Mouse (Mus musculus) limb, embryonic 13.5 days (tissue): Measurements from ENCODE around the gene Btnl1. TPM values are rescaled to one million over a fixed set of nuclear protein-coding genes. Genes with fewer than 3 reads are reported as not detected.

ENCODE experiments used
- ATAC-seq: fragments of 200-750 bp; cut with Nextera tagmentation; 2 replicates; pipeline ENCODE4 v1.8.0; 2017; ENCODE audit warnings: low read depth, moderate number of reproducible peaks, moderate TSS enrichment; ENCODE audit not compliant: low FRiP score
- H3K27ac ChIP-seq: fragments of 300-500 bp; sonication (generic); 2 replicates; pipeline ENCODE4 v1.5.1; 2015; ENCODE audit warnings: inconsistent platforms, mild to moderate bottlenecking, moderate library complexity
- H3K27me3 ChIP-seq: fragments of 300-500 bp; sonication (generic); 2 replicates; pipeline ENCODE4 v1.6.1; 2015; ENCODE audit warnings: mild to moderate bottlenecking, inconsistent platforms
- H3K36me3 ChIP-seq: fragments of 300-500 bp; sonication (generic); 2 replicates; pipeline ENCODE4 v1.6.1; 2015; ENCODE audit warnings: inconsistent platforms, mild to moderate bottlenecking, moderate library complexity
- H3K4me1 ChIP-seq: fragments of 300-500 bp; sonication (generic); 2 replicates; pipeline ENCODE4 v1.6.1; 2015; ENCODE audit warnings: inconsistent platforms
- H3K4me2 ChIP-seq: fragments of 300-500 bp; sonication (generic); replicated peaks from 2 replicates; pipeline ENCODE4 v1.6.1; 2015; ENCODE audit warnings: inconsistent platforms, mild to moderate bottlenecking, moderate library complexity
- H3K4me3 ChIP-seq: fragments of 300-500 bp; sonication (generic); 2 replicates; pipeline ENCODE4 v1.5.1; 2015; ENCODE audit warnings: moderate library complexity, mild to moderate bottlenecking, inconsistent platforms
- H3K9ac ChIP-seq: fragments of 300-500 bp; sonication (generic); 2 replicates; pipeline ENCODE4 v1.6.1; 2015; ENCODE audit warnings: mild to moderate bottlenecking, inconsistent platforms
- H3K9me3 ChIP-seq: fragments of 300-500 bp; sonication (generic); 2 replicates; pipeline ENCODE4 v1.6.1; 2016; ENCODE audit warnings: inconsistent platforms
- whole genome bisulfite sequencing: fragments of 180-500 bp; shearing (Covaris S2); methylation state at CpG from one replicate; pipeline ENCODE4 v1.1.7; 2015; 5-methylcytosine and 5-hydroxymethylcytosine counted together
- polyA plus RNA-seq: library from polyadenylated mRNA; unstranded; fragments of >200 nt; fragmentation: Nextera tagmentation; extraction: Ambion mirVana; gene quantifications from 2 replicates; pipeline ENCODE4 v1.2.1, GENCODE M21; 2015

Btnl1 gene
- polyA plus RNA-seq, 1 experiment from 2014 or later, result not detected

DNA sequence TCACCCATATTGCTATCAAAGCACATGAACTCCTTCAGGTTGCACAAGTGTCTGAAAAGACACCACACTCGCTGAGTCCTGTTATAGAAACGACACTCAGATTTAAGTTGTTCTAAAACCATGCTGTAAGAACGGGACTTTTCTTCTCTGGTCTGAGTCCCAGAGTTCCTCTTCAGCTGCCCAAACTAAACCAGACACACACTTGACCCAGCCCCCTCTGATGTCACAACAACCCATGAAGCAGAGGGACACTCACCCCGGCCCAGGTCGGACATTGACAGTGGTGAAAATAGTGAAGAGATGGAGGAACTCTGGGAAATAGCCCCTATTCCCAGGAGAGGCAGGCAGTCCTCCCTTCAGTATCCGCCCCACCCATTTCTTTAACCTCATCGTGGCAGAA lies 14.6 kb downstream of the Btnl1 start:
- H3K9ac ChIP-seq, result no peak overlapping the region
- H3K9me3 ChIP-seq, result no peaks in the 10 kb centered on the region
- H3K27me3 ChIP-seq, result peaks cover 16% of the 10 kb centered on the region
- 0 out of 2 replicates have a peak, but pooled peaks cover 8% of the 10 kb centered on the region for H3K4me1 ChIP-seq
- no peak for ATAC-seq
- H3K36me3 ChIP-seq, result no peaks in the 10 kb centered on the region
- WGBS, result 68% methylated on average over 7 of the region's 7 CpGs
- peak overlapping the region; percentile 71 for H3K4me2 ChIP-seq
- no peak overlapping the region for H3K4me3 ChIP-seq
- H3K27ac ChIP-seq, result no peak overlapping the region

DNA sequence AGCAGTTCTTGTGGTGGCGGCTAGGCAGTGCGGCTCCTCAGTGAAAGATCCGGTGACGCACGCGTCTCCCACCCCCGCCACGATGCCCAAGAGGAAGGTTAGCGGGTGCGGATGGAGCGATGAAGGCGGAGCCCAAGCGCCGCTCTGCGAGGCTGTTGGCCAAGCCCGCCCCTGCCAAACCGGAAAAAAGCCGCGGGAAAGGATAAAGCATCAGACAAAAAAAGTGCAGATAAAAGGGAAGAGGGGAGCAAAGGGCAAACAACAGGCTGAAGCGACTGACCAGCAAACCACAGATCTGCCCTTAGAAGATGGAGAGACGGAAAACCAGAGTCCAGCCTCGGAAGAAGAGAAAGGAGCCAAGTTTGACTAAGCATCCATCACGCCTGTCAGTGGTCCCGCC lies 15.4 kb downstream of the Btnl1 start:
- Histone ChIP-seq H3K27me3 (peaks cover 16% of the 10 kb centered on the region), H3K36me3 (no peaks in the 10 kb centered on the region), H3K4me3 (peak overlapping the region; percentile 43), H3K27ac (no peak overlapping the region), H3K9ac (peak overlapping the region; percentile 56), H3K9me3 (no peaks in the 10 kb centered on the region), H3K4me2 (peak overlapping the region; percentile 71), H3K4me1 (0 out of 2 replicates have a peak, but pooled peaks cover 8% of the 10 kb centered on the region)
- 0 out of 2 replicates have a peak, but pooled peaks have one; percentile 51 for ATAC-seq
- 3% methylated on average over 24 of the region's 24 CpGs for WGBS

- Histone ChIP-seq H3K9me3 (no peaks in the 10 kb centered on the region), H3K27me3 (peaks cover 1% of the 10 kb centered on the region), H3K9ac (no peak overlapping the region), H3K27ac (no peak overlapping the region), H3K4me2 (no peak overlapping the region), H3K4me3 (no peak overlapping the region), H3K4me1 (0 out of 2 replicates have a peak, but pooled peaks cover 1% of the 10 kb centered on the region), H3K36me3 (no peaks in the 10 kb centered on the region)
- ATAC-seq, result no peak
- 73% methylated on average over 5 of the region's 5 CpGs for WGBS
Measured at GRCm38 (mm10) chr17:34397357-34397756, 20.4 kb downstream of the Btnl1 start.

DNA sequence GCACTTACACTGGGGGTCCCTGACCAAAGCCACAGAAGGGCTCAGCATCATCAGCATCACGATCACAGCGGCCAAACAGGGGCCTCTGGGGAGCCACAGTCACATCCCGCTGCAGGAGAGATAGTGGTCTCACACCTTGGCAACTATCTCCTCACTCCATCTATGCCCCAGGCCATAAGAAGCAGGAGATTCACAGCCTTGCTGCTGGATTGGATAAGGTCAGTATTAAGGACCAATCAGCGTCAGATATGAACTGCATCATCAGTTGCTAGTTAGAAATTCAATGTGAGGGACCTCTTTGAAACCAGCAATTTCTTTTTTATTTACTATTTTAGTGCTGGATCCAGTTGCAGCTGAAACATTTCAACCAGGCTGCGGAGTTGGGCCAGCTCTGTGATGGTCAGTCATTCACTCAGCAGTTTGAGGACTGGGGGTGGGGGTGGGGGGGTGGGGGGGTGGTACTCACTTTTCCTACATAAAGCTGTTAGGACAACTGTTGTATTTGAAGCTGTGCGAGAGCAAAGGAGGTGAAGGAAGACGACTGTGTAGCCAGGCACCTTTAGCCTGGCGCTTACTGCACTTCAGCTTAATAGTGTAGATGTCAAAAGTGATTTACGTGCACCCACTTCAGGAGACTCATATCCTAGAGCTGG lies 21.3 kb downstream of the Btnl1 start:
- ATAC-seq, result peak; percentile 85
- peak overlapping the region; percentile 71 for H3K4me2 ChIP-seq
- peak overlapping the region; percentile 56 for H3K4me3 ChIP-seq
- H3K27ac ChIP-seq, result no peak overlapping the region
- H3K4me1 ChIP-seq, result no peaks in the 10 kb centered on the region
- H3K9ac ChIP-seq, result no peak overlapping the region
- WGBS, result 12% methylated on average over 9 of the region's 9 CpGs
- H3K36me3 ChIP-seq, result no peaks in the 10 kb centered on the region
- H3K27me3 ChIP-seq, result no peaks in the 10 kb centered on the region; the same call in 1 of the 2 replicates
- H3K9me3 ChIP-seq, result no peaks in the 10 kb centered on the region

DNA sequence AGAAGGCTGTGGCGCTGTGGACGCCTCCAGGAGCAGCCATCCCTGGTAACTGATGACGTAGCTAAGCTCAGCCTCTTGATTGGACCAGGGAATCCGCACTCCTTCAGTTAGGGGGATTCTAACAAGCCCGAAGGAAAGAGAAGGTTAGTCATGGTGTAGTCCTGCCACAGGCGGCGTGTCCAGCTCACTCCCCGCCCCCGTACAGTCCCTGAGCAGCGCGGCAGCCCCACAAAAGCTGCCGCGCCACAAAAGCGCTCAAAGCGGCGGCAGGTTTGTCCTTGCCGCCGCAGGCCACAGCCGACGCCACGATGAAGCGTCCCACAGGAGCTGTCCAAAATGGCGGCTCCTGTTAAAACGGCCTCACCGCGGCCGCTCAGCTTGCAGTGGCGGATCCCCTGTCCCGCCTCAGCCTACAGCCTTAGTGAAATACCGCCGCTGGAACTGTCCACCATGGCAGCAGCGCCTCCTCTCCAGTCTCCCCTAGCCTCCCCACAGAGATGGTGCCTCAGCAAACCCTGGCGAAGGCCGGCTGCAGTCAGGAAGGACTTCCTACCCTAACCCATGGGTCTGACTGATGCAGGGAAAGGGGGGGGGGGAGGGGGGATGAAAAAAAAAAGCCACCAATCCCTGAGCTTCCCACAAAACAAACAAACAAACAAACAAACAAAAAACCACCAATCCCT lies 21.9 kb downstream of the Btnl1 start, which contains the start of gene BC051142:
BC051142 (plus strand) TSS at position 110 of the 683 bp plus-strand sequence.
- no peaks in the 10 kb centered on the region; the same call in 1 of the 2 replicates for H3K27me3 ChIP-seq
- 7% methylated on average over 34 of the region's 34 CpGs for WGBS

GRCm38 (mm10) chr17:34399394-34399715 lies 22.4 kb downstream of the Btnl1 start:
- no peak for ATAC-seq
- no peaks in the 10 kb centered on the region; the same call in 1 of the 2 replicates for H3K27me3 ChIP-seq
- H3K4me2 ChIP-seq, result peak overlapping the region; percentile 71
- H3K4me3 ChIP-seq, result peak overlapping the region; percentile 56
- H3K4me1 ChIP-seq, result no peaks in the 10 kb centered on the region
- WGBS, result 53% methylated on average over 4 of the region's 4 CpGs
- H3K9me3 ChIP-seq, result no peaks in the 10 kb centered on the region
- H3K27ac ChIP-seq, result no peak overlapping the region
- H3K9ac ChIP-seq, result no peak overlapping the region
- no peaks in the 10 kb centered on the region for H3K36me3 ChIP-seq

More for the DNA sequence above, 21.9 kb downstream of the Btnl1 start, which contains the start of gene BC051142:
- peak within 1 kb of the TSS; percentile 56 for H3K4me3 ChIP-seq
- H3K4me1 ChIP-seq, result no peaks in the 10 kb centered on the region
- no peaks in the 10 kb centered on the region for H3K36me3 ChIP-seq
- peak within 1 kb of the TSS; percentile 73 for H3K9ac ChIP-seq
- peak within 1 kb of the TSS; percentile 71 for H3K4me2 ChIP-seq
- peak within 1 kb of the TSS; percentile 71 for H3K27ac ChIP-seq
- H3K9me3 ChIP-seq, result no peaks in the 10 kb centered on the region
- ATAC-seq, result peak; percentile 95

GRCm38 (mm10) chr17:34411117-34411516 lies 34.2 kb downstream of the Btnl1 start:
- Histone ChIP-seq H3K27ac (no peak overlapping the region), H3K4me3 (no peak overlapping the region), H3K27me3 (peaks cover 6% of the 10 kb centered on the region; the same call in 1 of the 2 replicates), H3K36me3 (no peaks in the 10 kb centered on the region), H3K9me3 (no peaks in the 10 kb centered on the region), H3K4me1 (no peaks in the 10 kb centered on the region), H3K9ac (no peak overlapping the region), H3K4me2 (no peak overlapping the region)
- WGBS, result 21% methylated on average over 6 of the region's 6 CpGs
- ATAC-seq, result no peak; the same call in 1 of the 2 replicates

DNA sequence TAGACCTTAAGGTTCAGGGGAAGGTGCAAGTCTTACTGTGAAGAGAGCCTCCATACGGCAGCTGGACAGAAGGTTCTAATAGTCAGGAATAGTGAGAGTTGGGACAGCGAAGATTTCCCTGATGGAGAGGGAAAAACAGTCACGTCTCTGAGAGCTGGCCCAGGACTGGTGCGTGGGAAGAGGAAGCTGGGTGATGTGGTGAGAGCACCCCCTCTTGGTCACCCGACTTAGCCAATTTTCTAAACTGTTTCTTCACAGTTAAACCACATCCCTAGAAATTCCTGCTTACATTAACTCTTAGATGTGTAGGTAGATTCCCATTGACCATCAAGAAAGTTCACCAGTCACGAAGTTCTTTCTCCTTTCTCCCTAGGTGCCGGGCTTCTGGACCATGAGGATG lies 43.1 kb downstream of the Btnl1 start:
- ATAC-seq, result no peak
- no peak overlapping the region for H3K27ac ChIP-seq

GRCm38 (mm10) chr17:34427597-34427996 lies 50.7 kb downstream of the Btnl1 start:
- H3K9me3 ChIP-seq, result no peaks in the 10 kb centered on the region
- no peaks in the 10 kb centered on the region for H3K36me3 ChIP-seq
- H3K27ac ChIP-seq, result no peak overlapping the region
- H3K27me3 ChIP-seq, result no peaks in the 10 kb centered on the region
- H3K4me3 ChIP-seq, result no peak overlapping the region
- H3K9ac ChIP-seq, result no peak overlapping the region
- no peaks in the 10 kb centered on the region for H3K4me1 ChIP-seq
- no peak for ATAC-seq
- H3K4me2 ChIP-seq, result no peak overlapping the region

More for the DNA sequence above, 43.1 kb downstream of the Btnl1 start:
- no peaks in the 10 kb centered on the region for H3K36me3 ChIP-seq
- no peaks in the 10 kb centered on the region for H3K9me3 ChIP-seq
- WGBS, result 72% methylated on average over 7 of the region's 7 CpGs
- H3K4me3 ChIP-seq, result no peak overlapping the region
- no peak overlapping the region for H3K9ac ChIP-seq
- no peaks in the 10 kb centered on the region for H3K4me1 ChIP-seq
- no peak overlapping the region for H3K4me2 ChIP-seq
- no peaks in the 10 kb centered on the region for H3K27me3 ChIP-seq

Other genes starting within 250 kb of the Btnl1 start
- 0.15 and 0.38 TPM in 2 replicates for gene H2-DMb2, start 233.8 kb upstream of the Btnl1 start, polyA plus RNA-seq
- gene H2-DMb1, start 224.1 kb upstream of the Btnl1 start, polyA plus RNA-seq, result 1.5 and 1.7 TPM in 2 replicates
- 8.0 and 8.4 TPM in 2 replicates for gene Tap1, start 189.6 kb upstream of the Btnl1 start, polyA plus RNA-seq
- gene Psmb9, start 189.4 kb upstream of the Btnl1 start, polyA plus RNA-seq, result 2.7 and 3.6 TPM in 2 replicates
- gene Psmb8, start 179.4 kb upstream of the Btnl1 start, polyA plus RNA-seq, result 5.5 and 5.6 TPM in 2 replicates
- gene Tap2, start 173.6 kb upstream of the Btnl1 start, polyA plus RNA-seq, result 2.0 and 3.1 TPM in 2 replicates
- not detected in 2 replicates for gene H2-Ob, start 138.2 kb upstream of the Btnl1 start, polyA plus RNA-seq
- gene H2-Ab1, start 119.4 kb upstream of the Btnl1 start, polyA plus RNA-seq, result 2.9 and 4.2 TPM in 2 replicates
- gene H2-Aa, start 89.3 kb upstream of the Btnl1 start, polyA plus RNA-seq, result 2.2 and 2.6 TPM in 2 replicates
- gene H2-Eb1, start 71.3 kb upstream of the Btnl1 start, polyA plus RNA-seq, result 2.6 and 2.9 TPM in 2 replicates
- gene H2-Eb2, start 51.5 kb upstream of the Btnl1 start, polyA plus RNA-seq, result not detected in 2 replicates
- 0.05 and 0.09 TPM in 2 replicates for gene Btnl2, start 22.3 kb upstream of the Btnl1 start, polyA plus RNA-seq
- 0.47 and 0.69 TPM in 2 replicates for gene BC051142, start 21.7 kb downstream of the Btnl1 start, polyA plus RNA-seq
- not detected in 2 replicates for gene Btnl4, start 100.2 kb downstream of the Btnl1 start, polyA plus RNA-seq
- gene Btnl6, start 140.2 kb downstream of the Btnl1 start, polyA plus RNA-seq, result not detected in 2 replicates
- gene Notch4, start 187.1 kb downstream of the Btnl1 start, polyA plus RNA-seq, result 4.8 and 5.3 TPM in 2 replicates
- gene Gpsm3, start 212.7 kb downstream of the Btnl1 start, polyA plus RNA-seq, result 4.0 and 5.8 TPM in 2 replicates
- gene Pbx2, start 214.1 kb downstream of the Btnl1 start, polyA plus RNA-seq, result 17.6 and 18.9 TPM in 2 replicates
- 3.5 TPM in 2 replicates for gene Ager, start 220.7 kb downstream of the Btnl1 start, polyA plus RNA-seq
- gene Rnf5, start 226.6 kb downstream of the Btnl1 start, polyA plus RNA-seq, result 133 and 135 TPM in 2 replicates
- gene Agpat1, start 227.1 kb downstream of the Btnl1 start, polyA plus RNA-seq, result 52.9 and 58.4 TPM in 2 replicates
- gene Egfl8, start 238.8 kb downstream of the Btnl1 start, polyA plus RNA-seq, result 6.6 and 7.3 TPM in 2 replicates